Mouse (Mus musculus) heart, postnatal 25 days (tissue): ENCODE data around the gene Psg16. TPM values are rescaled to one million over a fixed set of nuclear protein-coding genes. Genes with fewer than 3 reads are reported as not detected.
"Not testable (repeated sequence)": the region's sequence is repeated elsewhere in the genome, so short reads cannot be mapped to it uniquely, and the experiment has no call there.

Experiments used
- DNase-seq: peaks from one replicate; pipeline ENCODE4 v3.0.0; 2022; ENCODE audit warnings: low spot score
- intact Hi-C: fragments of 180-260 bp; cut with DNase I; formaldehyde crosslinking; loops from one replicate; pipeline ENCODE4 v1.15.1; 2025
- total RNA-seq, 2 experiments: library from RNA; stranded (reverse); gene quantifications; 2 replicates each; pipeline ENCODE4 v1.2.3; 2021

Gene Psg16
- total RNA-seq, 2 experiments from 2014 or later, result 0.14 to 0.16 TPM

DNA sequence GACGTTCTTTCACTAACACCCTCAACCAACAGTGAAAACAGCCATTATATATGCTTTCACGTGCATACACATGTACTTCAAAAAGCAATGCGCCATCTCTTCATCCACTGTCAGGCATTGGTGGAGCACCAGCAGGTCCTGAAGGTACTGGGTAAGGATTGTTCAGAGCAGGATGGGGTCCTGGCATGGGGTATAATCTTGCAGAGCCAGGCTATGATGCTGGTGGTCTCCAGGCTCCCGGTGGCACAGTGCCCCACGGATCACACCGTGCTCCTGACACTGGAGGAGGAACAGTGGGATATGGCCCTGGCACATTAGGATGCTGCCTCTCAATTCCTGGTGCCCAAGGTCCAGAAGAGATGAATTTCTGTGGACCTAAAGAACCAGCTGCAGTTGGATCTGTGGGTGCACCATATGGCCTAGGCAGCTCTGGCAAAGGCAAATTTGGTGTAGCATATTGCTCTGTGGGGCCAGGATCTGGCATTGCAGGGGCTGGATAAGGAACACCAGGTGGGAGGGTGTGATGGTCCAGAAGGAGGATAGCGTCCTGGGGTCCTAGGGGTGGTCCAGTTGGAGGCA is 4.3 kb downstream of the Psg16 start:
- intact Hi-C loops, result no loop called here

GRCm38 (mm10) chr7:17082766-17083165 is 8.9 kb downstream of the Psg16 start:
- DNase-seq, result no peak
- intact Hi-C loops, result no loop called here

More for the DNA sequence above, 4.3 kb downstream of the Psg16 start:
- no peak for DNase-seq

DNA sequence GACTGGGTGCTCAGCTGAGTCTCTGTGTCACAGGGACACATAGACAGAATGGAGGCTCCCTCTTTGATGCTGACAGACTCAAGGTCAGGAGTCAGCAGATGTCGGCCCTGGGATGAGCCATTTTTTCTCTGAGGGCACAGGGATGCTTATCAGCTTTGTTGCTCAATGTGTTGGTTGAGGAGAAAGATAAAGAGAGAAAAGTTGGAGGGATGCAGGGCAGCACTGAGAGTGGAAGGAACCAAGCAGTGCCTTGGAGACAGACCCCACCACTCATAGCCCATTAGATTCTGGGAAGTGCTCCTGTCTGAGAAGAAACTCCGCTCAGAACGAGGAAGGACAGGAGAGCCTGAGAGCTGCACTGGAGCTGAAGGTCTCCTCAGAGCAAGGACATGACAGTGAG is 13.9 kb downstream of the Psg16 start:
- no peak for DNase-seq
- intact Hi-C loops, result no loop called here

DNA sequence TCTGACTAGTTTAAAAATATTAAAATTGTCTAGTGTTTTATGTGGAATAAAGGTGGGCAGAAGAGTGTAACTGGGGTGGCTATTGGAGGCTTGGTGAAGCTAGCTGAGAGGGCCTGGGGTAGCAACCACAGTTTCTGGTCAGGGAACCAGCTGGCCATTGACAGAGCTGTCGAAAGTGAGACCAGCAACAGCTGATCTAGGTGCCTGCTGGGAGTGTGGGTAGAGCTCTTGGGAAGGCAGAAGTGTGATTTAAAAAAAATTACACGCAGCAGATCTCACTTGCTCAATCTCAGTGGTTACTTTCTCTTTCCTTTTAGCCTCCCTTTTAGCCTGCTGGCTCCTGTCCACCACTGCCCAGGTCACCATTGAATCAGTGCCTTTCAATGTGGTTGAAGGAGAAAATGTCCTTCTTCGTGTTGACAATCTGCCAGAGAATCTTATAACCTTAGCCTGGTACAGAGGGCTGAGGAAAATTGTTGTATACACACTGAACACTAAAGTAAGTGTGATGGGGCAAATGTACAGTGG is 16.3 kb downstream of the Psg16 start:
- no peak for DNase-seq
- intact Hi-C loops, result no loop called here

GRCm38 (mm10) chr7:17091280-17091679 is 17.4 kb downstream of the Psg16 start:
- intact Hi-C loops, result no loop called here
- no peak for DNase-seq

GRCm38 (mm10) chr7:17101631-17102030 is 27.8 kb downstream of the Psg16 start:
- intact Hi-C loops, DNase-seq: not testable (repeated sequence)

GRCm38 (mm10) chr7:17135307-17135706 is 61.5 kb downstream of the Psg16 start:
- DNase-seq, result no peak
- intact Hi-C loops, result no loop called here

DNA sequence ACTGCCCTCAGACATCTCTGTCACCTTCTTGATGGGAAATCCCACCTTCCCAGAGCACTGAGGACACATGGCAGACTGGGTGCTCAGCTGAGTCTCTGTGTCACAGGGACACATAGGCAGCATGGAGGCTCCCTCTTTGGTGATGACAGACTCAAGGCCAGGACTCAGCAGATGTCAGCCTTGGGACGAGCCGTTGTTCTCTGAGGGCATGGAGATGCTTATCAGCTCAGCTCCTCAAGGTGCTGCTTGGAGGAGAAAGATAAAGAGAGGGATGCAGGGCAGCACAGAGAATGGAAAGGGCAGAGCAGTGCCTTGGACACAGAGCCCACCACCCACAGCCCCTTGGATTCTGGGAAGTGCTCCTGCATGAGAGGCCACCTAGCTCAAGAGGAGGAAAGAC is 76.1 kb downstream of the Psg16 start, which contains the start of gene Ceacam3:
Ceacam3 (plus strand) TSS at position 352 of the 400 bp plus-strand sequence.
- no peak for DNase-seq
- intact Hi-C loops, result loop anchor here (10.0 kb wide), 1 partner anchor 1535 kb away; the partner anchor contains the start of gene Psg20

DNA sequence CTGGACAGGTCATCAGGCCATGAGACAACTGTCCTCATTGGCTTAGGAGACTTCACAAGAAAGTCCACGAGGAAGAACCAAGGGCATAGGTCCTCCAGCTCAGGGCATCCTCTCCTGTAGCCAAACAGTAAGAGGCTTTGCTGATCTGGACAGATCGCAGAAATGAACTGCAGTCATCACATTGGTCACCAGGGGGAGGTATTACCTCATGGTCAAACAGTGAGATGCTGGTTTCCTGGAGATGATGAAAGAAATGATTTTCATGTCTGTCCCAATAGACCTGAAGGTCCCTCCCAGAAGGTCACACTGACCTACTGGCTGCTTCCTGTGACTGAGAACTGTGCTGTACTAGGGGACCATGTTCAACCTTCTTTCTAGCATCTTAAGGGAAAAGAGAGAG is 81.8 kb downstream of the Psg16 start:
- intact Hi-C loops, result loop anchor here (10.0 kb wide), 1 partner anchor 1529 kb away; the partner anchor contains the start of gene Psg20
- DNase-seq, result no peak

DNA sequence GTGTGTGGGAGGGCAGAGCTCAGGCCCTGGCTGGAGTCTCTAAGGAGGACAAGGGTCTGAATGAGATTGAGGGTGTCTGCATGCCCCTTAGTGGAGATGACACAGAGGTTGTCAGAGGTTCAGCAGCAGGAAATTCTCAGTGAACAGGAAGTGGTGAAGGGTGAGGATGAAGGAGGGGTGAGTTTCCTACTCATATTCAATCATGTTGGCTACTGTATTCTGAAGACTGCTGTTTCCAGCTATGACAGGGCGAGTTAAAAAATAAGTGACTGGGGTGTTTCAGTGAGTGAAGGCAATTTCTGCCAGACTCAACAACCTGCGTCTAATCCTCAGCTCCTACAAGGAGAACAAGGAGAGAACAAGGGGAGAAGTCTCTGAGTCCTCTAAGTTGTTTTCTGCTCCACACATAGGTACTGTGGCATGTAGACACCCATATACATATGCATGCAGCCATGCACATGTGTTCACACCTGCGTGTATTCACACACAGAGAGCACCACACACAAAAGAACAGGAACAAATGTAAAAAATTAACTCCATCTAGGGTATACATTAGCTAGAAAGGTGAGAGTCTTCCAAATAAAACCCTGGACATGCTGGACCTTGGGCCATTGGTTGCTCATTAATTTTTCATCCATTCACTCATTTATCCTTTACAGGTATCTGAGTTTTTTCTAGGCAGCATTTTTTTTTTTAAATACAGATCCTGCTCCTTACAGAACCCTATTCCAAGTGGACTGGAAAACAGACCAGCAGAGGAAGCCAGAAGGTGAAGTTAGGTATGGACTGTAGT is 83.2 kb downstream of the Psg16 start:
- DNase-seq, result no peak
- intact Hi-C loops, result loop anchor here (10.0 kb wide), 1 partner anchor 1528 kb away; the partner anchor contains the start of gene Psg20

DNA sequence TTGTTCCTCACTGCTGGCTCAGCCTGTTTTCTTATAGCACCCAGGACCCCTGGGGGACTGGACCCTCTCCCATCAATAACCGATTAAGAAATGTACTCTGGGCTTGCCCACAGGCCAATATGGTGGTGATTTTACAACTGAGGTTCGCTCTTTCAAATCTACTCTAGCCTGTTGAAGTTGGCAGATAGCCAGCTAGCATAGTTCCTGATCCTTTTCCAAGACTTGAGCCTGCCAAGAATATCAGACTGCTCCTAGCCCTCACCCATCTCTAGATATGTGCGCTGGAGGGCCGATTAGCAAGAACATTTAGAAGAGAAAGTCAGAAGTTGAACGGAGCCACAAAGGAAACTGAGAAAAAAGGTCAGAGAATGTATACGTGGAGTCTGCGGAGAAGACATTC is 85.2 kb downstream of the Psg16 start:
- intact Hi-C loops, result loop anchor here (10.0 kb wide), 1 partner anchor 1526 kb away; the partner anchor contains the start of gene Psg20
- no peak for DNase-seq

DNA sequence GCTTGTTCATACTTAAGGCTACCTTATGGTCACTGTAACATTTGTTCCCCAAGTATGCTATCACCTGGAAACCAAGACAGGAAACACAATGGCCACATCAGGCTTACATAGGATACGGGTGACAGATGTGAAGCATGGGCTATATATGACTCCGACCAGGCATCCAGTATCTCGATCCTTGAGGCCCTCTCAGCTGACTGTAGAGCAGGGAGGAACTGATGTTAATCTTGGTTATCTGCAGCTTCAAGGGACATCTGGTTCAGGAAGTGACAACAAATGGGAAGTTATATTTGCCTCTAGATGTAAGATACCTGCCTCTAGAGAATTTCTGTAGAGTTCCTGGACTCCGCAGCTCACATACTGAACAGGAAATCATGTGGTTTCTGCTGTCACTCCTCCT is 98.0 kb downstream of the Psg16 start:
- intact Hi-C loops, result no loop called here
- DNase-seq, result no peak

Other genes starting within 250 kb of the Psg16 start
- gene Prkd2, start 231.1 kb upstream of the Psg16 start, total RNA-seq, result 10 to 100 TPM; 18.0 to 22.9 TPM
- 10 to 100 TPM; 15.2 to 17.4 TPM for gene Dact3, start 198.7 kb upstream of the Psg16 start, total RNA-seq
- gene Gng8, start 182.3 kb upstream of the Psg16 start, total RNA-seq, result under 1 TPM; 0.45 to 0.86 TPM
- 1 to 10 TPM; 2.1 to 3.1 TPM for gene Ptgir, start 167.6 kb upstream of the Psg16 start, total RNA-seq
- 100 to 1,000 TPM; 196 to 203 TPM for gene Calm3, start 149.9 kb upstream of the Psg16 start, total RNA-seq
- gene Pnmal2, start 129.4 kb upstream of the Psg16 start, total RNA-seq, result 1 to 10 TPM; 3.7 to 4.1 TPM
- gene Pnmal1, start 114.4 kb upstream of the Psg16 start, total RNA-seq, result not detected
- gene Gm42372, start 91.0 kb upstream of the Psg16 start, total RNA-seq, result not detected
- gene Ccdc8, start 81.3 kb upstream of the Psg16 start, total RNA-seq, result 1 to 10 TPM; 5.2 to 6.5 TPM
- gene Ppp5c, start 46.1 kb upstream of the Psg16 start, total RNA-seq, result 100 to 1,000 TPM in 1 of 2 experiments, 10 to 100 TPM in 1; 97.5 to 102 TPM
- 1 to 10 TPM; 1.8 to 1.9 TPM for gene Hif3a, start 11.6 kb upstream of the Psg16 start, total RNA-seq
- not detected for gene Ceacam3, start 76.2 kb downstream of the Psg16 start, total RNA-seq
- gene Psg29, start 129.4 kb downstream of the Psg16 start, total RNA-seq, result not detected